Mouse (Mus musculus): ENCODE measurements around the gene Scn4b.

DNA sequence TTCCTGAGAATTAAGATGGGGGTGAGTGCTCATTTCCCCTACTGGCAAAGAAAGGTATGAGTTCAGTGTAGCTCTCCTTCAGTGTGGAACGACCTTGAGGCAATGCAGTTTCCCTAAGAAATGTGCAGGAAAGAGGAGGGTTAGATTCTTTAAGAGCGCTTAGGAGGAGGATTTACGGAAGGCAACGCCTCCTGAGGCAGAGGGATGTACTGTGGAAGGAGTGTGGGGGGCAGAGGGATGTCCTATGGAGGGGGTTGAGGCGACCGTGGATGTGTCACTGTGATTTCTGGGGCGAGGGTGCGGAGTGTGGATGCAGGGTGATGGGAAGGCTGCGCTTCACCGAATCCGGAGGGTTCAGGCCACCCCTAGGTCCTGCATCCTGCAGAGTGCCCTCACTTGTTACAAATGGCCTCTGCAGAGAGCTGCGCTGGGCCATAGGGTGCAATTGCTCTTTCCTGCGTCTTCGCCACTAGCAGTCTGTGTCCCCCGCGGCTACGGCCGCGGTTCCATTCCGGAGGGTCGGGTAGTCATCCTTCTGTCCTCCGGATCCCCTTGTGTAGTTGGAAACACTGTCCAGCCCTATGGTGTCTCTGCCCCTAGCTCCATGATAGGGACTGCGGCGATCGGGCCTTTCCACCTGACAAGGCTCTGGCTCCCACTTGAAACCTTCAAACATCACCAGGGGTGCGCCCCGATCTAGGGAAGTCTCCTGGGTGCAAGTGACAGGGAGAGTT lies 7.5 kb downstream of the Scn4b start:
- no peak for TF ChIP-seq POLR2A (IDR thresholded peaks at IDR 0.05; ENCODE audit: control insufficient read depth, low read depth, low read length)
- TF ChIP-seq CTCF (IDR thresholded peaks at IDR 0.05; ENCODE audit: control insufficient read depth, insufficient read depth, insufficient replicate concordance, low read depth, low read length) = no peak
